Mouse (Mus musculus) embryonic fibroblast, embryonic 13.5 days (primary cell): Measurements from ENCODE around the gene Sycn.

ENCODE experiments used
- CTCF ChIP-seq: IDR thresholded peaks from 2 replicates; pipeline ENCODE4 v1.5.1; 2011; ENCODE audit warnings: mild to moderate bottlenecking, control low read depth, low read length, moderate library complexity, borderline replicate concordance; ENCODE audit not compliant: insufficient read depth
- POLR2A ChIP-seq: IDR thresholded peaks from 2 replicates; pipeline ENCODE4 v1.6.1; 2011; ENCODE audit warnings: low read depth, mild to moderate bottlenecking, control low read depth, low read length, moderate library complexity

GRCm38 (mm10) chr7:28492310-28492709 is 48.4 kb upstream of the Sycn start:
- no peak for TF ChIP-seq CTCF
- TF ChIP-seq POLR2A, result no peak
